Mouse (Mus musculus) thymus, postnatal 0 days (tissue): ENCODE results near the gene Syne4. TPM values are rescaled to one million over a fixed set of nuclear protein-coding genes. Genes with fewer than 3 reads are reported as not detected.
A peak's percentile ranks its signal among the peaks of the same experiment; 100 is the strongest.

ENCODE experiments used
- DNase-seq: peaks from one replicate; pipeline ENCODE4 v3.0.0-alpha.2; 2015; ENCODE audit warnings: low spot score
- polyA plus RNA-seq: library from polyadenylated mRNA; unstranded; fragments of >200 nt; fragmentation: Nextera tagmentation; extraction: Ambion mirVana; gene quantifications from 2 replicates; pipeline ENCODE4 v1.2.1, GENCODE M21; 2015

Syne4 gene
- 7.6 and 9.5 TPM in 2 replicates for polyA plus RNA-seq

GRCm38 (mm10) chr7:30314721-30315155 is at the start of gene Syne4:
TSS of gene Syne4 (plus strand) at chr7:30314807.
- DNase-seq, result no peak

GRCm38 (mm10) chr7:30265041-30265440 is 49.6 kb upstream of the Syne4 start:
- no peak for DNase-seq

- DNase-seq, result no peak
These were observed 49.1 kb upstream of the Syne4 start for GRCm38 (mm10) chr7:30265531-30265930.

- no peak for DNase-seq
These were observed 48.7 kb upstream of the Syne4 start for GRCm38 (mm10) chr7:30265935-30266334.

- no peak for DNase-seq
These were observed 47.8 kb upstream of the Syne4 start for GRCm38 (mm10) chr7:30266780-30267179.

- no peak for DNase-seq
These were observed 45.0 kb upstream of the Syne4 start for GRCm38 (mm10) chr7:30269641-30270040.

GRCm38 (mm10) chr7:30274383-30274782 is 40.2 kb upstream of the Syne4 start:
- no peak for DNase-seq

- DNase-seq, result no peak
These were observed 35.7 kb upstream of the Syne4 start for GRCm38 (mm10) chr7:30278911-30279310.

- DNase-seq, result peak; percentile 3
These were observed 35.1 kb upstream of the Syne4 start for GRCm38 (mm10) chr7:30279536-30279935.

GRCm38 (mm10) chr7:30279951-30280669 is 34.5 kb upstream of the Syne4 start, which contains the start of the genes Thap8 and Wdr62:
TSS of gene Thap8 (plus strand) at chr7:30280094.
TSS of gene Wdr62 (minus strand) at chr7:30280419.
- peak; percentile 93 for DNase-seq

GRCm38 (mm10) chr7:30280670-30281138 is 33.9 kb upstream of the Syne4 start:
- DNase-seq, result peak; percentile 82

GRCm38 (mm10) chr7:30281522-30281921 is 33.1 kb upstream of the Syne4 start:
- DNase-seq, result no peak

- no peak for DNase-seq
These were observed 31.9 kb upstream of the Syne4 start for GRCm38 (mm10) chr7:30282740-30283139.

GRCm38 (mm10) chr7:30286701-30287410 is 27.8 kb upstream of the Syne4 start:
- no peak for DNase-seq

- no peak for DNase-seq
These were observed 26.6 kb upstream of the Syne4 start for GRCm38 (mm10) chr7:30288046-30288445.

GRCm38 (mm10) chr7:30289071-30289713 is 25.4 kb upstream of the Syne4 start:
- no peak for DNase-seq

- no peak for DNase-seq
These were observed 24.8 kb upstream of the Syne4 start for GRCm38 (mm10) chr7:30289714-30290399.

- peak; percentile 17 for DNase-seq
These were observed 23.1 kb upstream of the Syne4 start, which contains the start of gene Clip3 for GRCm38 (mm10) chr7:30291215-30292131. TSS of gene Clip3 (plus strand) at chr7:30291728.

GRCm38 (mm10) chr7:30293795-30294194 is 20.8 kb upstream of the Syne4 start:
- no peak for DNase-seq

GRCm38 (mm10) chr7:30294296-30294695 is 20.3 kb upstream of the Syne4 start:
- DNase-seq, result no peak
